In the genomic region with DNA sequence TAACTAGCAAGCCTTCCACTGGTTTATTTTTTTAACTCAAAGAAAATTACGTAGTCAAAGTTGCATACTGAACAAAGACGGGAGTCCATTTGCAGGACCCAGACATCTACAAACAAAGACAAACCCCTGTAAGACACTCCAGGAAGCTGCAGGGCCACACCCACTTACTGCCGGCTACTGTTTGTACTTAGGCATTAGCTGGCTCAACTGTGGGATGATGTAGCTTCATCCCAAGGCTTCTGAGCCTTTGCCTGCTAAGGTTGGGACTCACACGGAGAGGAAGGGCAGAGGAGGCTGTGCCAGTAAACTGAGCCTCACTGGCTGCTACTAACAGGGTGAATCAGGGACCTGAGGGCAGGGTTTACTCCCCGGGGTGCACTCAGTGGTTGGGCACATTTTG, we compare ENCODE assay signal across 8 mouse cellular contexts.
DNase-seq lines count a peak whose midpoint lies in the region; ATAC-seq lines count a peak whose summit lies in the region.

No protein-coding gene starts in this region.

- no peaks in the 10 kb centered on the region for H3K36me3 ChIP-seq in embryonic facial prominence, embryonic 15.5 days
- no peaks in the 10 kb centered on the region for H3K36me3 ChIP-seq in hindbrain, embryonic 16.5 days (ENCODE audit: control insufficient read depth, insufficient read depth, low read length)
- no peaks in the 10 kb centered on the region for H3K36me3 ChIP-seq in lung, embryonic 15.5 days

- peak; percentile 29 for DNase-seq in gastrocnemius, adult 18-20 months (ENCODE audit: low spot score)
- no peak for DNase-seq in gastrocnemius, postnatal 14 days
- DNase-seq in yolk sac, embryonic 10.5 days (ENCODE audit: low spot score) = peak; percentile 27
- no peak for DNase-seq in thymus, postnatal 4 days
- no peak for DNase-seq in testis, postnatal 14 days (ENCODE audit: low spot score)

- 12% methylated on average over 5 of the region's 5 CpGs for WGBS in embryonic facial prominence, embryonic 15.5 days
- 16% methylated on average over 5 of the region's 5 CpGs for WGBS in hindbrain, embryonic 16.5 days
- WGBS in lung, embryonic 15.5 days = 14% methylated on average over 5 of the region's 5 CpGs

- no peak overlapping the region for H3K9ac ChIP-seq in embryonic facial prominence, embryonic 15.5 days
- H3K9ac ChIP-seq in hindbrain, embryonic 16.5 days (ENCODE audit: low read depth, low read length) = no peak overlapping the region
- H3K9ac ChIP-seq in lung, embryonic 15.5 days = no peak overlapping the region

- no peaks in the 10 kb centered on the region for H3K27me3 ChIP-seq in embryonic facial prominence, embryonic 15.5 days
- no peaks in the 10 kb centered on the region for H3K27me3 ChIP-seq in hindbrain, embryonic 16.5 days (replicated peaks; ENCODE audit: control insufficient read depth, insufficient read depth, low read length)
- no peaks in the 10 kb centered on the region for H3K27me3 ChIP-seq in lung, embryonic 15.5 days

- peaks cover 55% of the 10 kb centered on the region for H3K4me1 ChIP-seq in embryonic facial prominence, embryonic 15.5 days
- peaks cover 24% of the 10 kb centered on the region for H3K4me1 ChIP-seq in hindbrain, embryonic 16.5 days (ENCODE audit: control insufficient read depth, insufficient read depth, low read depth, low read length)
- peaks cover 65% of the 10 kb centered on the region for H3K4me1 ChIP-seq in lung, embryonic 15.5 days

- peak overlapping the region; percentile 48 for H3K27ac ChIP-seq in embryonic facial prominence, embryonic 15.5 days (replicated peaks)
- H3K27ac ChIP-seq in hindbrain, embryonic 16.5 days (ENCODE audit: low read depth, low read length) = no peak overlapping the region
- H3K27ac ChIP-seq in lung, embryonic 15.5 days = peak overlapping the region; percentile 74

- H3K4me2 ChIP-seq in embryonic facial prominence, embryonic 15.5 days (replicated peaks) = no peak overlapping the region
- no peak overlapping the region for H3K4me2 ChIP-seq in hindbrain, embryonic 16.5 days (ENCODE audit: low read length)
- H3K4me2 ChIP-seq in lung, embryonic 15.5 days = no peak overlapping the region; the same call in 1 of the 2 replicates

- H3K9me3 ChIP-seq in embryonic facial prominence, embryonic 15.5 days (replicated peaks) = no peaks in the 10 kb centered on the region
- H3K9me3 ChIP-seq in hindbrain, embryonic 16.5 days (ENCODE audit: control insufficient read depth, low read length) = no peaks in the 10 kb centered on the region
- H3K9me3 ChIP-seq in lung, embryonic 15.5 days = no peaks in the 10 kb centered on the region

- no peak overlapping the region for H3K4me3 ChIP-seq in embryonic facial prominence, embryonic 15.5 days (replicated peaks)
- H3K4me3 ChIP-seq in hindbrain, embryonic 16.5 days (ENCODE audit: low read length) = no peak overlapping the region
- H3K4me3 ChIP-seq in lung, embryonic 15.5 days = no peak overlapping the region

- ATAC-seq in embryonic facial prominence, embryonic 15.5 days (ENCODE audit: insufficient number of reproducible peaks, low FRiP score, low TSS enrichment, low read depth) = no peak
- ATAC-seq in hindbrain, embryonic 16.5 days = peak; percentile 19
- no peak; the same call in 1 of the 2 replicates for ATAC-seq in lung, embryonic 15.5 days (ENCODE audit: borderline replicate concordance, extremely low read depth, low FRiP score, low TSS enrichment)

- intact Hi-C loops in gastrocnemius, postnatal 14 days (cut with DNase I; ENCODE audit: low total_unique reads) = no loop called here

Comparison
In these comparisons a context has a peak if more than half of its experiments do, and no peak if none do; other contexts are left out.
1. DNase-seq: peak in gastrocnemius, adult 18-20 months (single experiment) and yolk sac, embryonic 10.5 days (single experiment); none in gastrocnemius, postnatal 14 days (single experiment), thymus, postnatal 4 days (single experiment) and testis, postnatal 14 days (single experiment).